Mouse (Mus musculus): ENCODE measurements around the gene Tspan15.

DNA sequence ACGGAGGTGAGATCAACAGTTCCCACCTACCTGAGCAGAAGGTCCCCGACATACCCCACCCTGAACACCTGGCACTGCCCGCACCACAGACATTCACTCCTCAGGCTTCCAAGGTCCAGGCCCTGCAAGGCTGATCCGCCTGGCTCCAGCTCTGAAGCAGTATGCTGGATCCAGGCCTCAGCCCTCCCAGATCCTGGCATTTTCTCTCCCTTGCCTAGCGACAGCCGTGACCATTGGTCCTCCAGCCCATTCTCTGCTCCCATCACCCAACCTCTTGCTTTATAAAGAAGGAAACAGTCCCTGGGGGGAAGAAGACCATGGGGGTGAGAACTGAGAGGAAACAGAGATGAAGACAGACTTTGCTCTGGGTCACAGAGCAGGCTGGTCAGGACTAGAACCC lies 37.0 kb downstream of the Tspan15 start:
- TF ChIP-seq POLR2A (IDR thresholded peaks at IDR 0.05; ENCODE audit: borderline replicate concordance, insufficient read depth, low read length), result no peak
- TF ChIP-seq CTCF (IDR thresholded peaks at IDR 0.05; ENCODE audit: borderline replicate concordance, insufficient read depth, low read depth, low read length), result no peak
